Mouse (Mus musculus) thymus, adult 2 months (tissue): ENCODE results near the gene Slc30a3.

Source experiments
- CTCF ChIP-seq: fragments of 200-500 bp; IDR thresholded peaks from 2 replicates; pipeline ENCODE4 v1.5.1; 2012; ENCODE audit warnings: mild to moderate bottlenecking, control low read depth, low read length, moderate library complexity, borderline replicate concordance; ENCODE audit not compliant: control insufficient read depth, poor library complexity, insufficient read depth; ENCODE audit errors: extremely low read depth
- POLR2A ChIP-seq: fragments of 200-500 bp; IDR thresholded peaks from 2 replicates; pipeline ENCODE4 v1.6.1; 2012; ENCODE audit warnings: mild to moderate bottlenecking, low read length, control low read depth, moderate library complexity; ENCODE audit not compliant: control insufficient read depth, poor library complexity, insufficient read depth; ENCODE audit errors: extremely low read depth

- TF ChIP-seq CTCF (no peak), POLR2A (no peak)
These were observed 13.8 kb downstream of the Slc30a3 start for GRCm38 (mm10) chr5:31094100-31094798.
